10 mouse cellular contexts compared by ENCODE assay signal in the genomic region with DNA sequence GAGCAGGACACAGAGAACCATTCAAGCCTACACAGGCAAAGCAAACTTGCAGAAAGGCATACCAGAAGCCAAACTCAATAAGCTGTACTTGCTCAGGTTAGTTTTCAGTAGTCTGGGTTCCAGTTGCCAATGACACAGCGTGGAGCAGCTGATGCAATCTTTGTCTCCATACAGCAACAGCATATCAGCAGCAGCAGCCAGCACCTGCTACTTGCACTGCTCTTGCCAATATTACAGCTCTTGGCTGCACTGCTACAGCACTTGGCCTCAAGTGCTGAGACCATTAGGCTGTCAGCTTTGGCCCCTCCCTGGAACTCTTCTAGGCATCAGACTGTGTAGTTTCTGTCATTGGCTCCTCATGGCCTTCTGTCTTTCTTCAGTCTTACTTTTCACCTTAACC. TPM values are rescaled to one million over a fixed set of nuclear protein-coding genes. Genes with fewer than 3 reads are reported as not detected.
DNase-seq lines count a peak whose midpoint lies in the region; ATAC-seq and TF ChIP-seq lines count a peak whose summit lies in the region.
"Had no signal": no experiment of that assay in that cellular context is flagged by ENCODE, and none has a peak within 500 bp of the region (broad histone marks: within the 10 kb centered on the region; RNA-seq: fewer than 3 reads in every experiment).

No protein-coding gene starts in this region.

- no peak overlapping the region for H3K9ac ChIP-seq in hindbrain, embryonic 14.5 days
- no peak overlapping the region for H3K9ac ChIP-seq in hindbrain, embryonic 13.5 days
- no peak overlapping the region for H3K9ac ChIP-seq in liver, embryonic 12.5 days

- H3K9me3 ChIP-seq in hindbrain, embryonic 14.5 days (ENCODE audit: control insufficient read depth, low read length), result 0 out of 2 replicates have a peak, but pooled peaks cover 11% of the 10 kb centered on the region
- H3K9me3 ChIP-seq in hindbrain, embryonic 13.5 days, result no peaks in the 10 kb centered on the region
- H3K9me3 ChIP-seq in liver, embryonic 12.5 days (replicated peaks), result no peaks in the 10 kb centered on the region

- DNase-seq in hindbrain, embryonic 14.5 days (ENCODE audit: low spot score), result peak; percentile 33
- peak; percentile 16 for DNase-seq in Muller cell, postnatal 12 days (ENCODE audit: inconsistent ontology term)
- peak; percentile 65 for DNase-seq in brain, embryonic 14.5 days (ENCODE audit: low read depth)
- peak; percentile 26 to 35 for DNase-seq in layer of hippocampus, postnatal 14 days (ENCODE audit: low spot score in 2 of 2)
- no peak for DNase-seq in testis, postnatal 14 days (ENCODE audit: low spot score)
- DNase-seq: kidney, postnatal 36 days; thymus, adult 2 months had no signal

- no peak for TF ChIP-seq POLR2A in brain, embryonic 14.5 days (IDR thresholded peaks at IDR 0.05; ENCODE audit: borderline replicate concordance, extremely low read depth, insufficient read depth, insufficient read length, poor library complexity, severe bottlenecking)

- no peak overlapping the region for H3K27ac ChIP-seq in hindbrain, embryonic 14.5 days
- H3K27ac ChIP-seq in hindbrain, embryonic 13.5 days, result no peak overlapping the region
- H3K27ac ChIP-seq in liver, embryonic 12.5 days, result no peak overlapping the region
- H3K27ac ChIP-seq: macrophage had no signal

- H3K4me3 ChIP-seq in hindbrain, embryonic 14.5 days (replicated peaks; ENCODE audit: low read length), result no peak overlapping the region
- H3K4me3 ChIP-seq in hindbrain, embryonic 13.5 days, result no peak overlapping the region
- no peak overlapping the region for H3K4me3 ChIP-seq in liver, embryonic 12.5 days

- WGBS in hindbrain, embryonic 14.5 days, result 88% methylated on average over 1 of the region's 1 CpGs
- WGBS in hindbrain, embryonic 13.5 days, result 83% methylated on average over 1 of the region's 1 CpGs
- 62% methylated on average over 1 of the region's 1 CpGs for WGBS in liver, embryonic 12.5 days (ENCODE audit: insufficient replicate concordance)

- H3K36me3 ChIP-seq in hindbrain, embryonic 14.5 days (replicated peaks; ENCODE audit: control insufficient read depth, insufficient read depth), result no peaks in the 10 kb centered on the region
- H3K36me3 ChIP-seq in hindbrain, embryonic 13.5 days, result no peaks in the 10 kb centered on the region
- H3K36me3 ChIP-seq in liver, embryonic 12.5 days, result no peaks in the 10 kb centered on the region

- H3K27me3 ChIP-seq in hindbrain, embryonic 14.5 days (ENCODE audit: control insufficient read depth, insufficient read depth, low read length), result no peaks in the 10 kb centered on the region
- no peaks in the 10 kb centered on the region for H3K27me3 ChIP-seq in hindbrain, embryonic 13.5 days
- H3K27me3 ChIP-seq in liver, embryonic 12.5 days (replicated peaks), result no peaks in the 10 kb centered on the region

- no peaks in the 10 kb centered on the region for H3K4me1 ChIP-seq in hindbrain, embryonic 14.5 days (replicated peaks; ENCODE audit: control insufficient read depth, insufficient read depth, low read length)
- no peaks in the 10 kb centered on the region for H3K4me1 ChIP-seq in hindbrain, embryonic 13.5 days (replicated peaks)
- H3K4me1 ChIP-seq in liver, embryonic 12.5 days, result no peaks in the 10 kb centered on the region

- H3K4me2 ChIP-seq in hindbrain, embryonic 14.5 days (replicated peaks), result no peak overlapping the region
- no peak overlapping the region for H3K4me2 ChIP-seq in hindbrain, embryonic 13.5 days
- no peak overlapping the region for H3K4me2 ChIP-seq in liver, embryonic 12.5 days

- peak; percentile 59; the same call in 1 of the 2 replicates for ATAC-seq in hindbrain, embryonic 14.5 days (ENCODE audit: low FRiP score)
- ATAC-seq in hindbrain, embryonic 13.5 days (ENCODE audit: low FRiP score), result no peak
- no peak for ATAC-seq in liver, embryonic 12.5 days

- no peak for TF ChIP-seq CTCF in brain, embryonic 14.5 days (IDR thresholded peaks at IDR 0.05; ENCODE audit: borderline replicate concordance, extremely low read depth, insufficient read depth, insufficient read length)

RNA-seq across cellular contexts. Expression of a gene that starts 44.4 kb away (rescaled TPM):
- 13.5 and 13.8 TPM in 2 replicates for polyA plus RNA-seq in hindbrain, embryonic 14.5 days (2014; fragmentation: Nextera tagmentation; extraction: Ambion mirVana)
- polyA plus RNA-seq in hindbrain, embryonic 13.5 days (2015; fragmentation: Nextera tagmentation; extraction: Ambion mirVana), result 4.4 and 5.7 TPM in 2 replicates
- polyA plus RNA-seq in brain, embryonic 14.5 days (2012; rRNA removed), result 3.0 and 5.5 TPM in 2 replicates
- 10 to 100 TPM; 79.6 to 83.8 TPM for total RNA-seq in layer of hippocampus, postnatal 14 days (2021)
- polyA plus RNA-seq in liver, embryonic 12.5 days (2016; fragmentation: Nextera tagmentation; extraction: Ambion mirVana), result 0.12 TPM in 1 of 2 replicates, not detected in the other
- polyA plus RNA-seq: macrophage had no signal
